ENCODE assay signal across 16 mouse cellular contexts in the genomic region with DNA sequence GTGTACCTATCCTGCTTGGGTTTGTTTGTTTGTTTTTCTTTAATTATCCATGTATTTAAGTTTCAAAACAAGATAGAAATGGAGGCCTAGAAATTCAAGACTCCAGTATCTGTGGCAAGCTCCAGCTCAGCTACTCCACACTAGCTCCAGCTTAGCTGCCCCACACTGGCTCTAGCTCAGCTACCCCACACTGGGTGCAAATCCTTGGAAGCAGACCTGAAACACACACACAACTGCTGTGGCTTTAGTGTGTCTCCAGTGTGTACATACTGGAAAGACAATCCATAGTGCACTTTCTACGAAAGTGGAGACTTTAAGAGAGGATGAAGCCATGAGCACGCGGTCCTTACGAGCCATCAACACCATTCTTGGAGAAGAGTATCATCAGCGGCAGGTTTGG.
"Had no signal": no experiment of that assay in that cellular context is flagged by ENCODE, and none has a peak within 500 bp of the region (broad histone marks: within the 10 kb centered on the region; RNA-seq: fewer than 3 reads in every experiment).

No protein-coding gene starts in this region.

- H3K9ac ChIP-seq: neural tube, embryonic 13.5 days; neural tube, embryonic 15.5 days; stomach, embryonic 15.5 days had no signal

- H3K4me3 ChIP-seq: neural tube, embryonic 13.5 days; neural tube, embryonic 15.5 days; stomach, embryonic 15.5 days had no signal

- H3K9me3 ChIP-seq: neural tube, embryonic 13.5 days; neural tube, embryonic 15.5 days; stomach, embryonic 15.5 days had no signal

- H3K27me3 ChIP-seq: neural tube, embryonic 13.5 days; neural tube, embryonic 15.5 days; stomach, embryonic 15.5 days had no signal

- H3K4me1 ChIP-seq: neural tube, embryonic 13.5 days; neural tube, embryonic 15.5 days had no signal

- H3K4me2 ChIP-seq: neural tube, embryonic 13.5 days; neural tube, embryonic 15.5 days; stomach, embryonic 15.5 days had no signal

- H3K36me3 ChIP-seq: neural tube, embryonic 13.5 days; neural tube, embryonic 15.5 days; stomach, embryonic 15.5 days had no signal

- H3K27ac ChIP-seq: neural tube, embryonic 13.5 days; neural tube, embryonic 15.5 days; stomach, embryonic 15.5 days; stomach, postnatal 0 days had no signal

- DNase-seq: retina, postnatal 1 day; right cerebral cortex, adult 18-20 months; right cerebral cortex, postnatal 14 days; right cerebral cortex, postnatal 25 days; right cerebral cortex, postnatal 4 days; spleen, adult 18-20 months; thymus, adult 18-20 months; thymus, adult 2 months; thymus, postnatal 14 days; thymus, postnatal 25 days; thymus, postnatal 36 days; thymus, postnatal 4 days had no signal
